Mouse (Mus musculus): ENCODE data around the gene Ccdc92b. TPM values are rescaled to one million over a fixed set of nuclear protein-coding genes. Genes with fewer than 3 reads are reported as not detected.

The Ccdc92b gene
- polyA plus RNA-seq, 1 experiment from 2014 or later: 1.1 TPM

GRCm38 (mm10) chr11:74671839-74672238 lies 52.4 kb downstream of the Ccdc92b start:
- Histone ChIP-seq H3K4me1 (no peaks in the 10 kb centered on the region), H3K4me2 (no peak overlapping the region), H3K36me3 (ENCODE audit: poor library complexity, severe bottlenecking) (peaks cover 66% of the 10 kb centered on the region), H3K27ac (no peak overlapping the region), H3K9me3 (replicated peaks) (no peaks in the 10 kb centered on the region), H3K9ac (no peak overlapping the region), H3K4me3 (no peak overlapping the region), H3K27me3 (no peaks in the 10 kb centered on the region)
- no peak for ATAC-seq
- WGBS: 92% methylated on average over 5 of the region's 5 CpGs

GRCm38 (mm10) chr11:74672901-74673513 lies 53.6 kb downstream of the Ccdc92b start:
- Histone ChIP-seq H3K4me2 (no peak overlapping the region), H3K27ac (no peak overlapping the region), H3K27me3 (no peaks in the 10 kb centered on the region), H3K9me3 (replicated peaks) (no peaks in the 10 kb centered on the region), H3K4me3 (no peak overlapping the region), H3K9ac (no peak overlapping the region), H3K36me3 (ENCODE audit: poor library complexity, severe bottlenecking) (peaks cover 66% of the 10 kb centered on the region), H3K4me1 (no peaks in the 10 kb centered on the region)
- WGBS: 87% methylated on average over 6 of the region's 6 CpGs
- no peak for ATAC-seq

- H3K4me1 ChIP-seq: no peaks in the 10 kb centered on the region
- H3K4me2 ChIP-seq: no peak overlapping the region
- H3K9me3 ChIP-seq (replicated peaks): no peaks in the 10 kb centered on the region
- no peak overlapping the region for H3K9ac ChIP-seq
- H3K4me3 ChIP-seq: no peak overlapping the region
- 87% methylated on average over 1 of the region's 1 CpGs for WGBS
- H3K27me3 ChIP-seq: no peaks in the 10 kb centered on the region
- ATAC-seq: no peak
- H3K27ac ChIP-seq: no peak overlapping the region
- peaks cover 66% of the 10 kb centered on the region for H3K36me3 ChIP-seq (ENCODE audit: poor library complexity, severe bottlenecking)
These were observed 54.2 kb downstream of the Ccdc92b start for GRCm38 (mm10) chr11:74673561-74673960.

GRCm38 (mm10) chr11:74674713-74675112 lies 55.3 kb downstream of the Ccdc92b start:
- Histone ChIP-seq H3K36me3 (ENCODE audit: poor library complexity, severe bottlenecking) (peaks cover 67% of the 10 kb centered on the region), H3K27ac (no peak overlapping the region), H3K27me3 (no peaks in the 10 kb centered on the region), H3K4me1 (no peaks in the 10 kb centered on the region), H3K4me3 (no peak overlapping the region), H3K9me3 (replicated peaks) (no peaks in the 10 kb centered on the region), H3K4me2 (no peak overlapping the region), H3K9ac (no peak overlapping the region)
- WGBS: 95% methylated on average over 8 of the region's 8 CpGs
- ATAC-seq: no peak

GRCm38 (mm10) chr11:74675156-74675555 lies 55.8 kb downstream of the Ccdc92b start:
- no peak overlapping the region for H3K27ac ChIP-seq
- no peaks in the 10 kb centered on the region for H3K27me3 ChIP-seq
- no peaks in the 10 kb centered on the region for H3K4me1 ChIP-seq
- H3K4me2 ChIP-seq: no peak overlapping the region
- H3K4me3 ChIP-seq: no peak overlapping the region
- 51% methylated on average over 4 of the region's 4 CpGs for WGBS
- no peaks in the 10 kb centered on the region for H3K9me3 ChIP-seq (replicated peaks)
- H3K9ac ChIP-seq: no peak overlapping the region
- peaks cover 67% of the 10 kb centered on the region for H3K36me3 ChIP-seq (ENCODE audit: poor library complexity, severe bottlenecking)
- no peak for ATAC-seq

Other genes with a start within 250 kb of the Ccdc92b start
- 4.0 and 6.2 TPM in 2 replicates for gene Rap1gap2, start 8.7 kb upstream of the Ccdc92b start, polyA plus RNA-seq (2015; fragmentation: Nextera tagmentation; extraction: Ambion mirVana)
- 9.3 and 11.8 TPM in 2 replicates for gene Cluh, start 29.9 kb downstream of the Ccdc92b start, polyA plus RNA-seq (2015; fragmentation: Nextera tagmentation; extraction: Ambion mirVana)
- 59.0 and 64.5 TPM in 2 replicates for gene Pafah1b1, start 105.1 kb downstream of the Ccdc92b start, polyA plus RNA-seq (2015; fragmentation: Nextera tagmentation; extraction: Ambion mirVana)
- 54.2 and 57.5 TPM in 2 replicates for gene Mettl16, start 151.2 kb downstream of the Ccdc92b start, polyA plus RNA-seq (2015; fragmentation: Nextera tagmentation; extraction: Ambion mirVana)
- gene Mnt, start 211.3 kb downstream of the Ccdc92b start, polyA plus RNA-seq (2015; fragmentation: Nextera tagmentation; extraction: Ambion mirVana): 6.8 and 8.1 TPM in 2 replicates